Mouse (Mus musculus) bone marrow, adult 2 months (tissue): Measurements from ENCODE around the gene Lgr5.

Experiments
- CTCF ChIP-seq: fragments of 200-500 bp; IDR thresholded peaks from 2 replicates; pipeline ENCODE4 v1.5.1; 2011; ENCODE audit warnings: low read length, control low read depth; ENCODE audit not compliant: control insufficient read depth, insufficient read depth
- POLR2A ChIP-seq: fragments of 200-500 bp; IDR thresholded peaks from 2 replicates; pipeline ENCODE4 v1.6.1; 2011; ENCODE audit warnings: low read depth, mild to moderate bottlenecking, control low read depth, low read length, borderline replicate concordance; ENCODE audit not compliant: control insufficient read depth

GRCm38 (mm10) chr10:115585491-115586245, 1.9 kb downstream of the Lgr5 start:
- no peak for TF ChIP-seq CTCF
- no peak for TF ChIP-seq POLR2A
